Mouse (Mus musculus) lung, adult 2 months (tissue): ENCODE measurements at regions not wholly inside any gene's neighbourhood (a gene's known extent, or its start where the extent isn't known, plus 50 kb on each side); places are given as distances from the start of the nearest gene placed in this dataset.

Experiments used
- CTCF ChIP-seq: fragments of 200-500 bp; IDR thresholded peaks from 2 replicates; pipeline ENCODE4 v1.5.1; 2011; ENCODE audit warnings: mild to moderate bottlenecking, low read length, control low read depth; ENCODE audit not compliant: insufficient read depth
- POLR2A ChIP-seq: fragments of 200-500 bp; IDR thresholded peaks from 2 replicates; pipeline ENCODE4 v1.6.1; 2011; ENCODE audit warnings: low read depth, mild to moderate bottlenecking, control low read depth, low read length, borderline replicate concordance; ENCODE audit errors: extremely low read depth

DNA sequence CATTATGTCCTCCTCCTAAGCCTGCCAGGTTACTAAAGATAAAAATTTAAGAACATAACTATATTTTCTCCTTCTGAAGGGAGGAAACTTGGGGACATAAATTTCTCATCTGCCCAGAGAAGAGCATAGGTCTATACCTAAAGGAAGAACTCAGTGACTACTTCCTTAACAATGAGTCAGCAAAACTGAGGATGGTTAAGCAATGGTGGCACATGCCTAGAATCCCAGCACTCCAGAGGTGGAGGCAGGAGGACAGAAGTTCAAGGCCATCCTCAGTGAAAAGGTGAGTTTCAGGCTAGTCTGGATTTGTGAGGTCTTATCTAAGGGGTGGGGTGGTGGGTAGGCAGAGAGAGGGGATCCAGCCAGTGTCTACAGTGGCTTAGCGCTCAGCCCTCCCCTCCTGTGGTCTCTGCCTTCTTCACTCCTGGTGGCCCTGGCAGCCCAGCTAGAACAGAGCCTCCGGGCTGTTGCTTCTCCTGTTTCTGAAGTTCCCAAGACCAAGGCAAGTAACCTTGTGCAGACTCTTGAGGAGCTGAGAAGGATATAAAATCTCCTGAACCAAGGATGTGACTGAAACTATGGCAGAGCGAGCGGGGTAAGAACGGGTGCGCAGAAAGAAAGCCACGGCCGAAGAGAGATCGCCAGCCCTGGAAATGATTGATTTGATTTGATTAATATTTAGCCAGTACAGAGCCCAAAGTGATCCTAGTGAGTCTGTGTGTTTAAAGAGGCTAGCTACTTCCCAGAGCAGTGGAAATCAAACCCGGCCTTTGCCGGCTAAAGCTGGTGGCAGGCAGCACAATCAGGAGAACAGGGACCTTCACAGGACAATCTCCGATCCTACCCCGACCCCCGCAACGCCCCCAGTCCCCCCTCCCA lies 164.6 kb upstream of the Sox2 start:
- TF ChIP-seq CTCF (no peak), POLR2A (no peak)
